Mouse (Mus musculus) stomach, adult 2 months (tissue): ENCODE measurements around the gene Tsen2. TPM values are rescaled to one million over a fixed set of nuclear protein-coding genes. Genes with fewer than 3 reads are reported as not detected.

Source experiments
- polyA plus RNA-seq: library from polyadenylated mRNA; depleted of rRNA; stranded (reverse); fragments of >200 nt; gene quantifications from 2 replicates; pipeline ENCODE4 v1.2.3, GENCODE M21; 2012; rRNA removed

Gene Tsen2
- polyA plus RNA-seq = 0.96 and 1.9 TPM in 2 replicates

DNA sequence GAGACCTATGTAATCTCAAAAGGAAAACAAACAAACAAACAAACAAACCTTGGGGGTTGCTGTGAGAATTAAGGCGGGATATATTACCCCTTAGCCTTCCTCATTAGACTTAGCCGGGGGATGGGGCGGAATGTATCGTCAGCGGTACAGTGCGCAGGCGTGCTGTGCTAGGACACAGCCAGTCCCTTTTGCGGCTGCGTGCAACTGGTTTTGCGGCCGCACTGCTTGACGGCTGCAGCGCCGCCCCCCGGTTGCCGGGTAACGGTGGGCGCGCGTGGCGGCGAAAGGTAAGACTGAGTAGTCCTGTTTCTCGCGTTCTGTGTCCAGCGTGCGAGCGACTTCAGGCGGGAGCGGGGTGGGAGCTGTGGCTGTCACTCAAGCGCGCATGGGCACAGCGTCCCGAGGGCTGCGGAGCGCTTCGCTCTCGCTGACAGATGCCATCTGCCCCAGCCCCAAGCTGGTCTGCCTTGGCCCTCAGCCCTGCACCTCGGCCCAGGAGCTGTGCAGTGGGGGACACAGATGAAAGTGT is at the start of gene Tsen2:
TSS of gene Tsen2 (plus strand) at position 223 of the 529 bp plus-strand sequence.

DNA sequence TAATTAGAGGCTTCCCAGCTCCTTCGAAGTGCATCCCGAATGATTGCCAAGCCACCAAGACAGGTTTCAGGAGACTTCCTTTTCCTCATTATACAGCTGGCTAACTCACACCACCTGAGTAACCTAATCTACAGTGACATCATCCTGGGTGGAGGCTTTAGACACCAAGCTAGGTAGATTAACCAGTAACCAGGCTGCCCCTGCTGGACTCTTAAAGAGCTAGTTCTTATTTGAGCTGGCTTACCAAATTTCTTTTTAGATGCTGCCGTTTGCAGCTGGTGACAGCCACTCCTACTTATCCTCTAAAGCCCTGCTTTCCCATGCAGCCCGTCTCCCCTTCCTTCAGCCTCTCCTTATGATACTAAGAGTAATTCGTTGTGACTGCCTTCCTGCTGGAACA is 48.0 kb downstream of the Tsen2 start, which contains the start of gene Mkrn2os:
TSS of gene Mkrn2os (minus strand) at position 119 of the 400 bp plus-strand sequence.

DNA sequence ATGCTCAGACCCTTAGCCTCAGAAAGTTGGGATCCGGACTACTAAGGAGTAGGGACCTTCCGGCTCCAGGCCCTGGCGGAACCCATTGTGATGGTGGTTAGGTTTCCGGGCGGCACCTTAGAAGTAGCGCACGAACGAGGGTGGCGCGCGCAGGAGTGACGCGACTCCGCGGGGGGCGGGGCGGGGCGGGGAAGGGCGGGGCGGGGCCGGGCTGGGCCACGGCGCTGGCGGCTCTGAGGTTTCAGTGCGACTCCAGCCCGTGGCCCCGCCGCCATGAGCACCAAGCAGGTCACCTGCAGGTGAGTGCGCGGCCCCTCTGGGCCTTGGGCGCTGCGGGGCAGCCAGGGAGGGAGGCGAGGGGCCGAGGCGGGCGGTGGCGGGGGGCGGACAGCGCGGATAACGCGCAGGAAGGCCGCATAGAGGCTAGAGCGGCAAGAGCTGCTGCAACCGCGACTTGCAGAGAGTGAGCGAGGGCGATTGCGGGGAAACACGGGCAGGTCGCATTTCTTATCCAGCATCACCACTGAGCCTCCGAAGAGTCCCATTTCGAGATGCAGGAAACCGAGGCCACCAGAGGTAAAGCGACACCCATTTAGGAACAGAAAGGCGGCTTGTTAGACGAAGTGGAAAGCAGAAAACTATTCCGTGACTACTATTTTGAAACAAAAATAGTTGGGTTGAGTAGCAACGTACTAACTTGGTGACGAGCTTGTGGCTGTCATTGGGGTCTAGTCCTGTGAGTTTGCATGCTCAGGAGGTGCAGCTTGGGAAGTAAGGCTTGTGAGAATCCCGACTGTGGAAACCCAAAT is 57.5 kb downstream of the Tsen2 start, which contains the start of gene Mkrn2:
TSS of gene Mkrn2 (plus strand) at position 188 of the 809 bp plus-strand sequence.

Other genes starting within 250 kb of the Tsen2 start
- 16.5 and 18.1 TPM in 2 replicates for gene Pparg, start 183.7 kb upstream of the Tsen2 start, polyA plus RNA-seq
- 17.3 and 18.1 TPM in 2 replicates for gene Mkrn2os, start 47.9 kb downstream of the Tsen2 start, polyA plus RNA-seq
- gene Mkrn2, start 57.2 kb downstream of the Tsen2 start, polyA plus RNA-seq = 45.7 and 56.0 TPM in 2 replicates
- gene Raf1, start 132.0 kb downstream of the Tsen2 start, polyA plus RNA-seq = 113 and 124 TPM in 2 replicates
- 21.0 and 36.1 TPM in 2 replicates for gene Tmem40, start 217.7 kb downstream of the Tsen2 start, polyA plus RNA-seq
- 2.2 and 2.4 TPM in 2 replicates for gene Cand2, start 229.9 kb downstream of the Tsen2 start, polyA plus RNA-seq